Mouse (Mus musculus) retina, adult 2 months (tissue): ENCODE data around the gene B4galnt2.
A peak's percentile ranks its signal among the peaks of the same experiment; 100 is the strongest.
"Not testable (repeated sequence)": the region's sequence is repeated elsewhere in the genome, so short reads cannot be mapped to it uniquely, and the experiment has no call there.

ENCODE experiments used
- DNase-seq: peaks from one replicate; pipeline ENCODE4 v3.0.0-alpha.2; 2012; ENCODE audit warnings: low read depth, low spot score

Gene B4galnt2

DNA sequence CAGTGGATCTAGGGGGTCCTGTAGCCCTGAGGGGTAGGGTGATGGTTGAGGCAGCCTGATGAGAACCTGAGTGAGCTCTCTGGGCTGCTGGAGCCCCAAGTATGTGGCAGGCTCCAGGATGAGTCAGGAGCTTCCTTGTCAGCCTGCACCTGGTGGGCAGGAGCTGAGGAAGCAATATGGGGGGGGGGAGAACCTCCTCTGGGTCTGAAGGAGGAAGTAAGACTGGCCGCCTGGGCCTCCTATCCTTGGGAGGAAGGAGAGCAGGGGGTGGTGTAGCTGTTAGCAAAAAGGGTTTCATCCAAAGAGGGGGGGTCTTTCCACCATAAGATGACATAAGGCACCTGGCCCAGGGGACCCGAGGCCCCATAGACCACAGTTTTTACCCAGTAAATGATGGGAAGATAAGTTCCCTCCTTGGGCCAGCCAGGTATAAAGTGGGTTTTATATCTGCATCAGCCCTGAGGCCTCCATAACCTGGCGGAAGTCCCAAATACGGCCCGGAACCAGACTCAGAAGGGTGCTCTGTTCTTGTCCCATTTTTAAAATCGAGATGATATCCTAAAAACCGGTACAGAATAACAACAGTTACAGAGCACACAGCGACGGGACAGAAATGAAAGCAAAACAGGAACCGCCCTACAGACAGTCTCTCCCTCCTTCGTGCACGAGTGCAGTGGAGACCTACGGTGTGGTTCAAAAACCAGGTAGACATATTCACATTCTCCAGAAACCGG is 18.1 kb downstream of the B4galnt2 start:
- DNase-seq, result no peak

DNA sequence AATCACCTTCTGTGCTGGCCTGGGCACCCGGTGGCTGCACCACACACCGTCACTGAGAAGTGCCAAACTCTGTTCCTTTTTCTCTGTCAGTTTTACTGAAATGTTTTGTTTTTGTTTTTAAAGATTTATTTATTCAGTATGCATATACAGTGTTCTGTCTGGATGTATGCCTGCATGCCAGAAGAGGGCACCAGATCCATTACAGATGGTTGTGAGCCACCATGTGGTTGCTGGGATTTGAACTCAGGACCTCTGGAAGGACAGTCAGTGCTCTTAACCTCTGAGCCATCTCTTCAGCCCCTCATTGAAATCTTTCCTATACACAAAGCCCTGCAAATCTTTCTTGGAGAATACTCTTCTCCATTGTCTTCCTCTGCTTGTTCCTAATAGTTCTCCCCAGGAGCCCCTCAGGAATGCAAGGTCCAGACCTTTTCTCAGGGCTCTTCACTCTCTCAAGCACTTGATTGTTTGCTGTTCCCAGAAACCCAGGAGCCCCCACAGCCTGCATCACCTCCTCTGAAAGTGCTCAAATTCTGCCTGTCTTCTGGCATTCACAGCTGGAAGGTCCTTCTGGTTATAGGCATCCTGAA is 24.1 kb downstream of the B4galnt2 start:
- no peak for DNase-seq

DNA sequence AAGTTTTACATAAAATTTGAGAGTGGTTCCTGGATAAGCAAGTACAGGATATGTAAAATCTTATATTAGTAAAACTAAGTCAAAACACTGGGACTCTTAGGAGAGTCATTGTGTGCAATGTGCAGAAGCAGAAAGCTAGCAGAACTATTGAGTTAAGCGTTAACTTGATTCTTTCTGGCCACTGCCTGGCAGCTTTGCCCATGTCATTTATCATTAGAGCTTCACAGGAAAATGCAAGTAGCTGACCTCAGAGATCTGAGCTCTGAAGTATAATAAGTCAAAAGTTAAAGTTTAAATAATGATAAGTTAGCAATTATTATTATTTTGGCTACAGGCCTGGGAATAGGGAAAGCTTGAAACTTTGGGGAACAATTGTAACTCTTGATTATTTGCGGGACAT is 34.8 kb downstream of the B4galnt2 start:
- not testable (repeated sequence) for DNase-seq

DNA sequence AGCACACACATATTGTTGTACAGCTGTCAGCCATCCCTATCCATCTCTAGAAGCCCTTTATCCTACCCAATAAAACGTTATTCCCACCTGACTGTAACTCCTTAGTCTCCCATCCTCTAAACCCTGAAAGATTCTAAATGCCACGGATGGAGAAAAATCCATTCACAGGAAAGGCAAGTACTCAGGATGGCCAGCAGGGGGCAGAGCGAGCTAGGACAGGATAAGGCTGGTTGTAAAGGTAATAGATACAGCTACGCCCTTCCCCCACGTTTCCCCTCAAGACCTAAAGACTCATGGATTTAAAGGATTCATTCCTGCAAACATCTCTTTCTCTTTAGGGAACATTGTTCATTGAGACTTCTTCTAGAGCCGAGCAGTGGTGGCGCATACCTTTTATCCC is 38.4 kb downstream of the B4galnt2 start:
- DNase-seq, result no peak

DNA sequence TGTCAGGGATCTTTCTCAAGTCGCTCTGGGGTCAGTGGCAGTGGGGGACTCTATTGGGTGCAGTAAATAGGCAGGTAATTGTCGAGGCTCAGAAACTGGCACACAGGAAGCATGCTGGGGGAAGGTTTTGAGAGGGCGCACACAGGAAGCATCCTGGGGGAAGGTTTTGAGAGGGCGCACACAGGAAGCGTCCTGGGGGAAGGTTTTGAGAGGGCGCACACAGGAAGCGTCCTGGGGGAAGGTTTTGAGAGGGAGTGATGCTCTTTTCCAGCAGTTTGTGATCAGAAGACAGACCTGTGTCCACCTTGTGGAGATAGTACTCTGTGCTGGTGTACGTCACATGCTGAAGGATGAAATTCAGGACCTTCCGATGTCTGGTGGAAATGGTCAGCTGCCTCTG is 38.9 kb downstream of the B4galnt2 start:
- no peak for DNase-seq

DNA sequence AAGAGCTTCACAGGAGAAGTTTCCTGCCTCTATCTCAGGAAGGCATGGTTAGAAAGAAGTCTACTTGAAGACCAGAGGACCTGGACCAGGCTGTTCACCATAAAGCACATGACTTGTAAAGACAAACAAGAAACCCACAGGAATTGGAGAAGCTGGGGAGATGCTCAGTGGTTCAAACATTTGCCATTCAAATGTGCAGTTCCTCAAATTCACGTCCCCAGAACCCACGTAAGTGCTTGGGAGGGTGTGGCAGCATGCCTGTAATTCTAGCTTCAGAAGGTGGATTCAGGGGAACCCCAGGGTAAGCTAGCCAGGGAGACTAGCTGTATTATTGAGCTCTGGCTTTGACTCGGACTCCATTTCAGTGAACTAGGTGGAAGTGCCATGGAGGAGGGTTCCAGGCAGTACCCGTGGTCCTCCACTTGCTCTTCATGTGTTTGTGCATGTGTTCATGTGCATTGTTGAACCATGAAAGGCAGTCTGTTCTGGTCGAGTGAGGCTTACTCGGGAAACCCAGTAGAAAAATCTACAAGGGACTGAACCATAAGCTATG is 44.7 kb downstream of the B4galnt2 start:
- DNase-seq, result no peak

DNA sequence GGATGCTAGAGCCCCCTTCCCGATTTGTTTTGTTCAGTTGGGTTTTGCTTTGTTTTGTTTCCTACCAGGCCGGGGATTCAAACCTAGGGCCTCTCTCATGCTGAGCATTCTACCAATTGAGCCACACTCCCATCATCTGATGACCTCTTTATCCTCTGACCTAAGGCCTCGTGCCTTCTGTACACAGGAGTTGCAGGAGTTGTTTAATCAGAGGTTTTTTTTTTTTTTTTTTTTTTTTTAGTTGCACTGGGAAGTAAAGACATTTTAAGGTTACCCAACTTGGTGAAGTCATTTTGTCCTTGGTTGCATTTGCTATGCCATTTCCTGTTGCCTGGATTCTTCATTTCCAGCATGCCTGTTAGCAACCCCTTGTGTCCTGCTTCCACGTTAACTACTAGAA is 45.2 kb downstream of the B4galnt2 start:
- no peak for DNase-seq

DNA sequence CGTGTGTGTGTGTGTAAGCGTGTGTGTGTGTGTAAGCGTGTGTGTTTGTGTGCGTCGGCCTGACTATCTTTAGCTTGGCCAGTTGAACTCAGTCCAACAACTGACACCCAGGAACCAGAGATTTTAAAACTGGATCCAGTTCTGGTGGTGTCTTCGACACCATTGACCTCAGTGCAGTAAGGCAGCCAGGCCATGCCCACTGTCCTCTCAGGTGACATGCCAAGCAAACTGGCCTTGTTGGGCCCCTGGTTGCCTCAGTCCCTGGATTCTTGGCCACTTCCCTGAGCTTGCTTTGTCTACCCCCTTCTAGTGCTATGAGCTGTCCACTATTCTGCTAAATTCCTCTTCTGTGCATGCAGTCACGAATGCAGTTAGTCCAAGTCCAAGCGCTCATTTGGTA is 53.3 kb downstream of the B4galnt2 start:
- DNase-seq, result no peak

DNA sequence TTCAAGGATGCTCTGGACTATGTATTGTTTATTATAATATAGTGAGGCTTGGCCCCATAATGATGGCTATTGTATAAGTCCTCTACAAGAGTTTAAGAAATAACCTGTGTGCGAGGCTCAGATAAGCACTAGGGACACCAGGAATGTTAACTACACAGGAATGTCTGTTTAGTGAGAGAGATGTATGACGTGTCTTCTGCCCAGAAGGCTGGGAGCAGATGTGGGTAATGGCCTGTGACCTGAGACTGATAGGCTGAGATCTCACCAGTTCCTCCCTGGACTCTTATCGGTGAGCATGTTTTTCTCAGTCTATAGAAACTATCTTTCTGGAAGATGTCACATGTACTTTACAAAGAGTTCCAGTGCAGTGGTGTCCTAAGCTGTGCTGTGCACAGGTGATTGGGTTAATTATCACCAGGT is 54.6 kb downstream of the B4galnt2 start:
- DNase-seq, result no peak

DNA sequence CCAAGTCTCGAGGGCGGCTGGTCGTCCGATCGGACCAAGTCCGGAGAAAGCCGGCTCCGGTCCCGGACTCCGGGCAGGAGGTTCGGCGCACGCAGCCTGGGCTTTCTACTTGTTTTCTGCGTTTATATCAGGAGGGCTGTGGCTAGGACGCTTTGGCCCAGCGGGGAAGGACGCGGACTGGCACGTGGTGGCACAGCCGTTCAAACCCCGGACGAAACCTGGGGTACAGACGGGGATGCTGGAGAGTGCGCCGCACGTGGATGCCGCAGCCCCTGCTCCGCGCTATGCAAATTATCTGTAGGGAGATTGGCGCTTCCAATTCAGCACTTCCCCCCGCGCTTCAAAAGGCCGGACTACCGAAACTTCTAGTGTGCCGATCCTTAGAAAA is 55.2 kb downstream of the B4galnt2 start:
- DNase-seq, result no peak

DNA sequence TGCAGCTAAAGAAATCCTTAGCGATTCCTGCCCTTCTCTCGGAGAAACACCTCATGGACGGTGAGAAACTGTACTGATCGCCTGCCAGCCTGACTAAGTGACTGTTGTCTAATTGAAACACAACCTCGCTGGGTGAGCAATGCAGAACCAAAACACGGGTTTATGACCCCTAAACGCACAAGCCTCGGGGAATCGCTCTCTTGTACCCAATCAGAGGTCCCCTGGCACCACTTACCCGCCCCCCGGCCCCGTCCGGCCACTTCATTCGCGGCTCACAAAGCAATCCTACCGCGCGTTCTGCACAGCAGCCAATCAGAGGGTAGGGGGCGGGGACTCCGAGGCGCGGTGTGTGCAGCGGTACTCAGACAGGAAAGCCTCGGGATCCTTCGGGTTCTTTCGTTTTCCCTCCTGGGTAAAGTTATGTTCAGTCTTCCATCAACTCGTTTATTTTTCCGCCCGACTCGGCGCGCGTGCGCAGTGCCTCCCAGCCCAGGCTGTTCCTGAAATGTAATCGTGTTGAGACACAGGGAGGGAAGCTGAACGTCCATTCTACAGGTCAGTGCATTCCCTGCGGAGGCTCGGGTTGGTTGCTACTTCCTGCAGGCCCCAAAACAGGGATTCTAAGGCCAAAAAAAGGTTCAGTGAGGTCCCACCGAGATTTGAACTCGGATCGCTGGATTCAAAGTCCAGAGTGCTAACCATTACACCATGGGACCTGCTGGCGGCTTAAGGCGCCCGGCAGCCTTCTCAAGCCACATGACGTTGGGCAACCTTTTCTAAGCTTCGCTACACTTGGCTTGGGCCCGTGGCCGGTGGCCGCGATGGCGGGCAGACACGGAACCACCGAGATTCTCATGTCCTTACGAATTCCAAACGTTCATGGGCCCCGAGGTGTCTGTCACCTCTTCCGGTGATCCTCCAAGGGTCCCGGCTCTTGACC is 55.9 kb downstream of the B4galnt2 start:
- DNase-seq, result peak; percentile 87

DNA sequence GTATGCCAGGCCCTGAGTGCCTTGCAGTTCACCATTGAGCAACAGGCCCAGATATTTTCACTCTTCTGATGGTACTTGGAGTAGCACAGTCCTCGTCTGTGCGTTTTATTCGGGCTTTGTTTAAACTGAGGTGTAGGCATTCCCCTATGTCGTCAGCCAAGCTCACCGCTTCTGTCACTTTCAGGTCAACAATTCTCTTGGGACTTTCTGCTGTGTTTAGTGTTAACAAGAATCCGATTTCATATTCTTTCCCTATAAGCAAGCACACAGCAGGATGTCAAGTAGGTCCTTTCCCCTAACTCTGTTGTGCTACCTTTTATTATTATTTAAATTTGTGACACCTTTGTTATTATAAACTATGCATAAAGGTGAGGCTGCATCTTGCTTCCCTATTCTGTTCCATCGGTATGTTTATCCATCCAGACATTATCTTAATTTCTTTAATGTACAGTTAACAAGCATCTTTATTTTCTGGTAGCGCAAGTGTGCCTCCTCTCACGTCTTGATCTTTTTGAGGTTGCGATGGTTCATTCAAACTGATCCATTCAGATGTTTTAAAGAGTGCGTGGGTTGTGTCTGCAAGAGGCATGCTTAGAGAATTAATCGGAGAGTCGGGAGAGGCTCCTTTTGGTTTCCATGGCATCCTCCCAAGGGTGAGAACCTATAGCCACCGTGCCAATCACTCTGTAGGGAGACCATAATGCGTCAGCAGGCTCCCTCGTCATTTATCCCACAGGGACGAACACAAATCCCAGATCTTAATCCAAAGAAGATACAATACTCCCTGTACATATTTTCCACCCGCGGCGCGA is 56.8 kb downstream of the B4galnt2 start:
- no peak for DNase-seq

DNA sequence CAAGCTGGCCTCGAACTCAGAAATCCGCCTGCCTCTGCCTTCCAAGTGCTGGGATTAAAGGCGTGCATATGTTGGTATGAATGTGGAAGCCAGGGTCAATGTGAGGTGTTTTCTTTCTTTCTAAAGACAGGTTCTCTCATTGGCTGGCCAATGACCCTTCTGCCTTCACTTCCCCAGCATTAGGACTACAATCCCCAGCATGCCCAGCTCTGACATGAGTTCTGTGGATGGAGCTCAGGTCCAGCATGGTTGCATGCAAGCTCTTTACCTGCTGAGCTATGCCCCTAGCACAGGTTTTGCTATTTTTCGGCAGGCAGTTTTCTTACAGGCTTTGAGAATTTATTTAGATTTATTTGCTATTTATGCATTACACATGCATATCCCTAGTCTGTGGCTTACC is 57.4 kb downstream of the B4galnt2 start:
- DNase-seq, result no peak

DNA sequence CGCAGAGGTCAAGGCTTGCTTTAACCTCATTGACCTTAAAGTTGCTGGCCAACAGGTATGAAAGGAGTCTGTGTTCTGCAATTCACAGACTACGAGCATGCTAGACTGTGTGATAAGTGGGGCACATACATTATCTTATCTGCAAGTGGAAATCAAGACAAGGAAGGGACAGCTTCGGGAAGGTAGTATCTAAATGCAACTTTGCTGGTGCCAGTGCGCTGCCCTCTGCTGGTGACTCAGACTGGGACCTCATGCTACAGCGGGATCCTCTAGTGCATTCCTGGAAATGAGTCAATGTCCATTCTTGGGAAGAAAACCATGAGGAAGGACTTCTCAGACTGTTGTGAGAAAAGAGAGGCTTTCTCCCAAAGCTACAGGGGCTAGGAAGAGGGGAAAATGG is 61.0 kb downstream of the B4galnt2 start:
- no peak for DNase-seq

DNA sequence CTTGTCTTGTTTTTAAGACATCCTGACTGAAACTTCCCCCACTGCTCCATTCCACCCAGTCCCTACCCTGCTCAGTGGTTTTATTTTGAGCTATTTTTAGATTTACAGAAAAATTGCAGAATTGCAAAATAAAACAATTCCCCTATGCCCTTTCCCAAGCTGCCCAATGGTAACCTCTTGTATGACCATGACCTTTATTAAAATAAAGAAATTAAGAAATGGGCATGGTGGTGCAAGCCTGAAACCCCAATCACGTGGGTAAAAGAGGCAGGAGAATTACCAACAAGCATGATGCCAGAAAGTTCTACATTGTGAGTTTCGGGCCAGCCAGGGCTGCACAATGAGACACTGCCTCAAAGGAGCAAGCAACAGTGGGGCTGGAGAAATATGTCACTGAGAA is 63.8 kb downstream of the B4galnt2 start:
- DNase-seq, result no peak

DNA sequence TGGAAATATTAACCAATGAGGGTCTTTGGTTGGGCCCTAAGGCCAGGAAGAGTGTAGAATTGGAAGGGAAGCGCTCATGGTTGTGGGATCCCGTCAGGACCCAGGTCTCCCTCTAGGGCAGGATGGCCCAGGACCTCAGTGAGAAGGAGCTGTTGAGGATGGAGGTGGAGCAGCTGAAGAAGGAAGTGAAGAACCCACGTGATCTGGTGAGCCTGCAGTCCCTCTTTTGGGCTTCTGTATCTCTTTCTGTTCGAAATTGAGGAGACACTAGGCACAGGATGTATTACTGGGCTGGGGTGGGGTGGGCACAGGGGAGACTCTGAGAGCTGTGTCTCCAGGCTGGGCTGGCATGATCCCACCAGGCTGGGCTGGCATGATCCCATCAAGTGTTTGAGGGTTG is 69.8 kb downstream of the B4galnt2 start:
- no peak for DNase-seq

DNA sequence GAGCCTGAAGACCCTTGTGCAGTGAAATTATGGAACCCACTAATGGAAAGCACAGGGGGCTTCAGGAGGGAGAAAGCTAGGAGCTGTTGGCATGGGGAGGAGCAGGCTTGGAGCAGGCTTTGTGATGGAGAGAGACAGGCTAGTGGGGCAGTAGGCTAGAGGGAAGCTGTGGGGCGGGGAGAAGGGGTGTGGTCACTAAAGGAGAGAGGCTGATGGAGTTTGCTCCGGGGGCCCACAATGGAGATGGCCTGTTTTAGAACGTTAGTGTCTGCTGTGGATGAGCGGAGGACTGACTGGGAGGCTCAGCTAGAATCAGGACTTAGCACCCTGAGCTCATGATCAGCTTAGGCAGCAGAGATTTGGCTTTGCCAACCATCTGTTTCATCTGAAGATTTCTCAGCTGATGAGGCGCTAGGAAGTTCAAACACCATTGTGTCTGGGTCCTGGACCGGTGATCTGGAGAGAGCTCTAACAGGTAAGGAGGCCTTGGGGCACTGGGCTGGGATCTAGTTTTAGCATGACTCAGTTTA is 71.2 kb downstream of the B4galnt2 start:
- DNase-seq, result peak; percentile 69

DNA sequence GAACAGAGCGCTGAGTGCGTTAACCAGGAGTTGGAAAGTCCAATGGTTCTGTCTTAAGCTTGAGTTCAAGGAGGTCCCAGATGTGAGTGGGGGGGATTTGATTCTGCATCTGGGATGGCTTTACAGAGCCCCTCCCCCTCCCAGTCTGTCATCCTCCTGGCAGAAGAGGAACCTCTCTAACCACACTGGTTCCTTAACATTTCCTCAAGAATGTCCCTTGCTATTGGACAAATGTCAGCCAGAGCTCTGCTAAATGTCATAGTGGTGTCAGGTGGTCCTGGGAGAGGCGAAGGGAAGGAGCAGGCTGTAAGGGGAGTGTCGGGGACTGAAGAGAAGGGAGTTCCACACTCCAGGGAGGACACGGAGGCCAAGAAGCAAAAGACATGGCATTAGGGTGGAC is 71.7 kb downstream of the B4galnt2 start:
- DNase-seq, result no peak

DNA sequence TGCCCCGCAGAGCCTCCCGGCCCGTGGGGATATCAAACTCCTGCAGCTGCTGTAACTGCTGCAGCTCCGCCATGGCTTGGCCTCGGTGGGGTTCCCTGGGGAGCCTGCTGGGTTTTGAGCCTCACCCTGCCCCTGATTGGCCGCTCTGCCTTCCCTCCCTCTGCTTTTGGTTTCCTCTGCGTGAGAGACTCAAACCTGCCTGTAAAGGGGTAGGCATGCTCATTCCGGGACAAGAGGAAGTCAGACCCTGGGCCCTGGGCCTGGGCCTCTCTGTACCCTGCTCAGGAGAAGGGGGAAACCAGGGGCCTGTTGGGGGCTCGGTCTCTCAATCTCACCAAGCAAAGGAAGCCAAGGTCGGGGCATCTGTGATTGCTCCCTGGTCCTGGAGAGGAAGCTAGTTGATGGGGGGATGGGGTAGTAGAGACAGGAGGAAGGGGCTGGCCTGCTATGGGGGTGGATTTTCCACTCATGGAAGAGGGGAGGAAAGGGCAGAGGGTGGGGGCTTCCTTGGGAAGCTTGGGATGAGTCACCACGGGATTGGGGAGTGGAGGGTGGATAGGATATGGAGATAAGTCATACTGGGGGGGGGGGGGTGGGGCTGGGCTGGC is 72.5 kb downstream of the B4galnt2 start, which contains the start of gene Abi3:
TSS of gene Abi3 (minus strand) at position 403 of the 608 bp plus-strand sequence.
- no peak for DNase-seq

DNA sequence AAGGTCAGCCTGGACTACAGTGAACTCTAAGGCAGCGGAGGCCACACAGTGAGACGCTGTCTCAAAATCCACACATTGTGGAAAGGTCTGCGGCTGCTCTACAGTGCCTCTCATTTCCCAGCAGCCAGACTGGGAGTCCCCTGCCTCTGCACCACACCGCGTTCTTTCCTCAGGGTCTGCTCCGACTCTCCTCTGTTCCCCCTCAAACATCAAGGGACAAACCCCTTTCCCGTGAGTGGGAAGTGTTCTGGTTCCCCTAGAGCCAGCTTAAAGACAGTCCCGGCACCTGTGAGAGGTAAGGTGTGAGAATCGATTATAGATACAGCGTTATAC is 73.2 kb downstream of the B4galnt2 start:
- DNase-seq, result no peak
